Mouse (Mus musculus) lung, embryonic 14.5 days (tissue): ENCODE measurements at regions not wholly inside any gene's neighbourhood (a gene's known extent, or its start where the extent isn't known, plus 50 kb on each side); places are given as distances from the start of the nearest gene placed in this dataset.

Experiments used
- ATAC-seq: fragments of 200-750 bp; cut with Nextera tagmentation; 2 replicates; pipeline ENCODE4 v1.8.0; 2017; ENCODE audit warnings: mild to moderate bottlenecking, moderate TSS enrichment, moderate library complexity; ENCODE audit not compliant: insufficient read depth
- DNase-seq: peaks from one replicate; pipeline ENCODE4 v3.0.0-alpha.2; 2015
- H3K27ac ChIP-seq: fragments of 300-500 bp; sonication (generic); 2 replicates; pipeline ENCODE4 v1.5.1; 2014; ENCODE audit warnings: low read depth, mild to moderate bottlenecking, moderate library complexity
- H3K27me3 ChIP-seq: fragments of 300-500 bp; sonication (generic); 2 replicates; pipeline ENCODE4 v1.6.1; 2014; ENCODE audit warnings: low read length, control low read depth; ENCODE audit not compliant: insufficient read depth
- H3K36me3 ChIP-seq: fragments of 300-500 bp; sonication (generic); 2 replicates; pipeline ENCODE4 v1.6.1; 2014; ENCODE audit warnings: control low read depth; ENCODE audit not compliant: insufficient read depth
- H3K4me1 ChIP-seq: fragments of 300-500 bp; sonication (generic); 2 replicates; pipeline ENCODE4 v1.6.1; 2014; ENCODE audit warnings: antibody characterized with exemption, control low read depth; ENCODE audit not compliant: insufficient read depth
- H3K4me2 ChIP-seq: fragments of 300-500 bp; sonication (generic); 2 replicates; pipeline ENCODE4 v1.6.1; 2014; ENCODE audit warnings: mild to moderate bottlenecking
- H3K4me3 ChIP-seq: fragments of 300-500 bp; sonication (generic); 2 replicates; pipeline ENCODE4 v1.5.1; 2014; ENCODE audit warnings: low read depth, low read length
- H3K9ac ChIP-seq: fragments of 300-500 bp; sonication (generic); 2 replicates; pipeline ENCODE4 v1.6.1; 2014
- H3K9me3 ChIP-seq: fragments of 300-500 bp; sonication (generic); 2 replicates; pipeline ENCODE4 v1.6.1; 2016; ENCODE audit warnings: low read depth, low read length, control low read depth
- CTCF ChIP-seq: IDR thresholded peaks from 2 replicates; pipeline ENCODE4 v1.5.1; 2016; ENCODE audit warnings: antibody characterized with exemption, low read depth
- WGBS: fragments of 180-500 bp; shearing (Covaris S2); extraction: QIAGEN DNeasy Blood & Tissue Kit; methylation state at CpG from one replicate; pipeline ENCODE4 v1.1.7; 2014; 5-methylcytosine and 5-hydroxymethylcytosine counted together

- no peaks in the 10 kb centered on the region for H3K27me3 ChIP-seq
- DNase-seq (no peak), ATAC-seq (no peak)
- no peak overlapping the region for H3K27ac ChIP-seq
- WGBS = 92% methylated on average over 2 of the region's 2 CpGs
- no peak overlapping the region for H3K4me2 ChIP-seq
- H3K36me3 ChIP-seq = no peaks in the 10 kb centered on the region
- no peaks in the 10 kb centered on the region for H3K9me3 ChIP-seq
- H3K4me1 ChIP-seq = no peaks in the 10 kb centered on the region
- no peak for TF ChIP-seq CTCF
- no peak overlapping the region for H3K9ac ChIP-seq
- H3K4me3 ChIP-seq = no peak overlapping the region
Measured at GRCm38 (mm10) chr10:17034892-17035775, 687.9 kb upstream of the Cited2 start.

- no peak for DNase-seq
Measured at GRCm38 (mm10) chr10:17038259-17039043, 684.6 kb upstream of the Cited2 start.

GRCm38 (mm10) chr10:17042090-17042489 lies 680.9 kb upstream of the Cited2 start:
- WGBS = 70% methylated on average over 1 of the region's 1 CpGs
- no peak for DNase-seq
- no peak for ATAC-seq
- Histone ChIP-seq H3K27me3 (no peaks in the 10 kb centered on the region), H3K9me3 (no peaks in the 10 kb centered on the region), H3K4me3 (no peak overlapping the region), H3K36me3 (no peaks in the 10 kb centered on the region), H3K4me1 (no peaks in the 10 kb centered on the region), H3K9ac (no peak overlapping the region), H3K4me2 (no peak overlapping the region), H3K27ac (no peak overlapping the region)
- no peak for TF ChIP-seq CTCF

More at GRCm38 (mm10) chr10:17038259-17039043, 684.6 kb upstream of the Cited2 start:
- WGBS = 77% methylated on average over 11 of the region's 11 CpGs
- Histone ChIP-seq H3K4me1 (no peaks in the 10 kb centered on the region), H3K36me3 (no peaks in the 10 kb centered on the region), H3K4me2 (no peak overlapping the region), H3K9ac (no peak overlapping the region), H3K9me3 (no peaks in the 10 kb centered on the region), H3K27ac (no peak overlapping the region), H3K4me3 (no peak overlapping the region), H3K27me3 (no peaks in the 10 kb centered on the region)
- no peak for TF ChIP-seq CTCF
- no peak for ATAC-seq

- Histone ChIP-seq H3K4me3 (no peak overlapping the region), H3K27me3 (no peaks in the 10 kb centered on the region), H3K9ac (no peak overlapping the region), H3K9me3 (no peaks in the 10 kb centered on the region), H3K4me2 (no peak overlapping the region), H3K4me1 (no peaks in the 10 kb centered on the region), H3K27ac (no peak overlapping the region), H3K36me3 (no peaks in the 10 kb centered on the region)
- TF ChIP-seq CTCF = no peak
- no peak for DNase-seq
- no peak for ATAC-seq
- 76% methylated on average over 3 of the region's 3 CpGs for WGBS
Measured at GRCm38 (mm10) chr10:17042973-17043372, 680.0 kb upstream of the Cited2 start.

- Histone ChIP-seq H3K4me1 (no peaks in the 10 kb centered on the region), H3K36me3 (no peaks in the 10 kb centered on the region), H3K27me3 (no peaks in the 10 kb centered on the region), H3K9me3 (no peaks in the 10 kb centered on the region), H3K27ac (no peak overlapping the region), H3K9ac (no peak overlapping the region), H3K4me3 (no peak overlapping the region), H3K4me2 (no peak overlapping the region)
- no peak for DNase-seq
- no peak for ATAC-seq
- TF ChIP-seq CTCF = no peak
- 82% methylated on average over 5 of the region's 5 CpGs for WGBS
Measured at GRCm38 (mm10) chr10:17046765-17047164, 676.3 kb upstream of the Cited2 start.

GRCm38 (mm10) chr10:17072906-17073305 lies 650.1 kb upstream of the Cited2 start:
- H3K27ac ChIP-seq = no peak overlapping the region
- no peaks in the 10 kb centered on the region for H3K4me1 ChIP-seq
- WGBS = 57% methylated on average over 1 of the region's 1 CpGs
- no peaks in the 10 kb centered on the region for H3K9me3 ChIP-seq
- no peak overlapping the region for H3K4me2 ChIP-seq
- DNase-seq = no peak
- H3K9ac ChIP-seq = no peak overlapping the region
- no peaks in the 10 kb centered on the region for H3K27me3 ChIP-seq
- no peak overlapping the region for H3K4me3 ChIP-seq
- ATAC-seq = no peak
- TF ChIP-seq CTCF = no peak
- H3K36me3 ChIP-seq = no peaks in the 10 kb centered on the region

GRCm38 (mm10) chr10:17074013-17074401 lies 649.0 kb upstream of the Cited2 start:
- H3K9ac ChIP-seq = no peak overlapping the region
- no peak overlapping the region for H3K4me3 ChIP-seq
- ATAC-seq (no peak), DNase-seq (no peak)
- H3K36me3 ChIP-seq = no peaks in the 10 kb centered on the region
- no peak overlapping the region for H3K27ac ChIP-seq
- no peaks in the 10 kb centered on the region for H3K27me3 ChIP-seq
- H3K4me2 ChIP-seq = no peak overlapping the region
- no peaks in the 10 kb centered on the region for H3K9me3 ChIP-seq
- no peaks in the 10 kb centered on the region for H3K4me1 ChIP-seq
- no peak for TF ChIP-seq CTCF
- WGBS = 72% methylated on average over 1 of the region's 1 CpGs
